Mouse (Mus musculus) G1E (cell line): Measurements from ENCODE around the gene Mecom.

Experiments
- CTCF ChIP-seq: IDR thresholded peaks from 2 replicates; pipeline ENCODE4 v1.5.1; 2012; ENCODE audit warnings: low read depth, low read length, inconsistent platforms, mixed read lengths
- GATA1 ChIP-seq: IDR thresholded peaks from 2 replicates; pipeline ENCODE4 v1.6.1; 2012; ENCODE audit warnings: borderline replicate concordance, low read length, inconsistent platforms, mixed read lengths
- POLR2AphosphoS5 ChIP-seq: IDR thresholded peaks from 2 replicates; pipeline ENCODE4 v1.6.1; 2012; ENCODE audit warnings: low read depth, low read length, inconsistent platforms; ENCODE audit not compliant: insufficient replicate concordance
- TAL1 ChIP-seq: conservative IDR thresholded peaks from 2 replicates; pipeline ENCODE4 v1.6.1; 2012; ENCODE audit warnings: low read depth, low read length, inconsistent platforms, mixed read lengths

GRCm38 (mm10) chr3:30195186-30195585, 352.6 kb downstream of the Mecom start:
- TF ChIP-seq POLR2AphosphoS5 = no peak
- no peak for TF ChIP-seq CTCF
- TF ChIP-seq GATA1 = no peak
- no peak for TF ChIP-seq TAL1
